Mouse (Mus musculus): Measurements from ENCODE around the gene Irf2. TPM values are rescaled to one million over a fixed set of nuclear protein-coding genes. Genes with fewer than 3 reads are reported as not detected.

The Irf2 gene
- polyA plus RNA-seq, 1 experiment from 2014 or later: 27.0 TPM

- peak; percentile 71 for ATAC-seq (ENCODE audit: low FRiP score, low TSS enrichment)
- no peaks in the 10 kb centered on the region for H3K9me3 ChIP-seq (ENCODE audit: control insufficient read depth, low read length)
- no peak overlapping the region for H3K4me3 ChIP-seq (ENCODE audit: low read depth, low read length)
- no peaks in the 10 kb centered on the region for H3K36me3 ChIP-seq (ENCODE audit: control insufficient read depth, insufficient read depth, low read length)
- H3K9ac ChIP-seq (ENCODE audit: low read length): no peak overlapping the region
- H3K27ac ChIP-seq (replicated peaks): peak overlapping the region; percentile 65
- H3K4me2 ChIP-seq (replicated peaks; ENCODE audit: low read depth): no peak overlapping the region
- no peaks in the 10 kb centered on the region for H3K27me3 ChIP-seq (ENCODE audit: control insufficient read depth, insufficient read depth, low read length)
- WGBS: 79% methylated on average over 5 of the region's 5 CpGs
- TF ChIP-seq EP300 (optimal IDR thresholded peaks at IDR 0.05) (no peak), CTCF (IDR thresholded peaks at IDR 0.05; ENCODE audit: low read depth) (peak; percentile 61)
- DNase-seq (ENCODE audit: low spot score): peak; percentile 41
- no peaks in the 10 kb centered on the region for H3K4me1 ChIP-seq (replicated peaks; ENCODE audit: control insufficient read depth, insufficient read depth)
Measured at GRCm38 (mm10) chr8:46789091-46789881, 49.8 kb downstream of the Irf2 start.

GRCm38 (mm10) chr8:46791664-46792371, 52.3 kb downstream of the Irf2 start:
- H3K27ac ChIP-seq (replicated peaks): peak overlapping the region; percentile 65

DNA sequence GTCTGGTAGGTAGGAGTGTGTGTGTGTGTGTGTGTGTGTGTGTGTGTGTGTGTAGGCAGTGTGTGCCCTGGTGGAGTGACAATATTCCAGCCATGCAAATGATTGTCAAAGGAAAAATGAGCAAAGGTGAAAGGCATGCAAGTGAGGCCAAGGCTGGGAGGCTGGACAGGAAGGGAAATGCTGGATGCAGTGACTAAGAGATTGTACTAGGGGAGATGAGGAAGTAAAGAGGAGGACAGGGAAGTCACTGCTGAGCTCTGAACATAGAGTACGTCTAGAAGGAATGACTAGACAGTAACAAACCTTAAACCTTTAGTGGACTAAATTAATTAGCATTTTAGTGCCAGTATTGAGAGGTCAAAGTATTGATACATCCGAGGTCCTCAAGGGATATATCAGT, 53.1 kb downstream of the Irf2 start:
- Histone ChIP-seq H3K4me3 (ENCODE audit: low read depth, low read length) (no peak overlapping the region), H3K9ac (ENCODE audit: low read length) (no peak overlapping the region), H3K27ac (replicated peaks) (peak overlapping the region; percentile 58), H3K27me3 (ENCODE audit: control insufficient read depth, insufficient read depth, low read length) (no peaks in the 10 kb centered on the region), H3K4me2 (replicated peaks; ENCODE audit: low read depth) (no peak overlapping the region), H3K36me3 (ENCODE audit: control insufficient read depth, insufficient read depth, low read length) (no peaks in the 10 kb centered on the region), H3K4me1 (replicated peaks; ENCODE audit: control insufficient read depth, insufficient read depth) (no peaks in the 10 kb centered on the region), H3K9me3 (ENCODE audit: control insufficient read depth, low read length) (no peaks in the 10 kb centered on the region)
- 64% methylated on average over 2 of the region's 2 CpGs for WGBS
- no peak for TF ChIP-seq EP300 (optimal IDR thresholded peaks at IDR 0.05)
- TF ChIP-seq CTCF (IDR thresholded peaks at IDR 0.05; ENCODE audit: low read depth): no peak
- ATAC-seq (ENCODE audit: low FRiP score, low TSS enrichment): peak; percentile 81
- DNase-seq (ENCODE audit: low spot score): peak; percentile 33

More at GRCm38 (mm10) chr8:46791664-46792371, 52.3 kb downstream of the Irf2 start:
- Histone ChIP-seq H3K4me2 (replicated peaks; ENCODE audit: low read depth) (no peak overlapping the region), H3K4me3 (ENCODE audit: low read depth, low read length) (no peak overlapping the region), H3K27me3 (ENCODE audit: control insufficient read depth, insufficient read depth, low read length) (no peaks in the 10 kb centered on the region), H3K36me3 (ENCODE audit: control insufficient read depth, insufficient read depth, low read length) (no peaks in the 10 kb centered on the region), H3K9me3 (ENCODE audit: control insufficient read depth, low read length) (no peaks in the 10 kb centered on the region), H3K9ac (ENCODE audit: low read length) (no peak overlapping the region), H3K4me1 (replicated peaks; ENCODE audit: control insufficient read depth, insufficient read depth) (no peaks in the 10 kb centered on the region)
- no peak for DNase-seq (ENCODE audit: low spot score)
- TF ChIP-seq CTCF (IDR thresholded peaks at IDR 0.05; ENCODE audit: low read depth) (no peak), EP300 (optimal IDR thresholded peaks at IDR 0.05) (no peak)
- 0 out of 2 replicates have a peak, but pooled peaks have one; percentile 25 for ATAC-seq (ENCODE audit: low FRiP score, low TSS enrichment)
- 76% methylated on average over 5 of the region's 5 CpGs for WGBS

GRCm38 (mm10) chr8:46793248-46793647, 53.7 kb downstream of the Irf2 start:
- no peak overlapping the region for H3K9ac ChIP-seq (ENCODE audit: low read length)
- H3K27ac ChIP-seq (replicated peaks): peak overlapping the region; percentile 58
- TF ChIP-seq EP300 (optimal IDR thresholded peaks at IDR 0.05): no peak
- TF ChIP-seq CTCF (IDR thresholded peaks at IDR 0.05; ENCODE audit: low read depth): no peak
- H3K36me3 ChIP-seq (ENCODE audit: control insufficient read depth, insufficient read depth, low read length): no peaks in the 10 kb centered on the region
- no peaks in the 10 kb centered on the region for H3K4me1 ChIP-seq (replicated peaks; ENCODE audit: control insufficient read depth, insufficient read depth)
- H3K4me2 ChIP-seq (replicated peaks; ENCODE audit: low read depth): no peak overlapping the region
- H3K4me3 ChIP-seq (ENCODE audit: low read depth, low read length): no peak overlapping the region
- H3K9me3 ChIP-seq (ENCODE audit: control insufficient read depth, low read length): no peaks in the 10 kb centered on the region
- WGBS: 91% methylated on average over 14 of the region's 14 CpGs
- ATAC-seq (ENCODE audit: low FRiP score, low TSS enrichment) (no peak), DNase-seq (ENCODE audit: low spot score) (no peak)
- no peaks in the 10 kb centered on the region for H3K27me3 ChIP-seq (ENCODE audit: control insufficient read depth, insufficient read depth, low read length)

GRCm38 (mm10) chr8:46794317-46794716, 54.8 kb downstream of the Irf2 start:
- Histone ChIP-seq H3K4me1 (replicated peaks; ENCODE audit: control insufficient read depth, insufficient read depth) (no peaks in the 10 kb centered on the region), H3K4me2 (replicated peaks; ENCODE audit: low read depth) (no peak overlapping the region), H3K27me3 (ENCODE audit: control insufficient read depth, insufficient read depth, low read length) (no peaks in the 10 kb centered on the region), H3K9me3 (ENCODE audit: control insufficient read depth, low read length) (no peaks in the 10 kb centered on the region), H3K27ac (replicated peaks) (no peak overlapping the region), H3K36me3 (ENCODE audit: control insufficient read depth, insufficient read depth, low read length) (no peaks in the 10 kb centered on the region), H3K9ac (ENCODE audit: low read length) (no peak overlapping the region), H3K4me3 (ENCODE audit: low read depth, low read length) (no peak overlapping the region)
- ATAC-seq (ENCODE audit: low FRiP score, low TSS enrichment) (no peak), DNase-seq (ENCODE audit: low spot score) (no peak)
- 85% methylated on average over 5 of the region's 5 CpGs for WGBS
- TF ChIP-seq EP300 (optimal IDR thresholded peaks at IDR 0.05) (no peak), CTCF (IDR thresholded peaks at IDR 0.05; ENCODE audit: low read depth) (no peak)

- no peaks in the 10 kb centered on the region for H3K9me3 ChIP-seq (ENCODE audit: control insufficient read depth, low read length)
- ATAC-seq (ENCODE audit: low FRiP score, low TSS enrichment) (no peak), DNase-seq (ENCODE audit: low spot score) (no peak)
- TF ChIP-seq CTCF (IDR thresholded peaks at IDR 0.05; ENCODE audit: low read depth) (no peak), EP300 (optimal IDR thresholded peaks at IDR 0.05) (no peak)
- H3K4me1 ChIP-seq (replicated peaks; ENCODE audit: control insufficient read depth, insufficient read depth): peaks cover 5% of the 10 kb centered on the region; the same call in 1 of the 2 replicates
- no peaks in the 10 kb centered on the region for H3K36me3 ChIP-seq (ENCODE audit: control insufficient read depth, insufficient read depth, low read length)
- H3K4me3 ChIP-seq (ENCODE audit: low read depth, low read length): no peak overlapping the region
- 89% methylated on average over 5 of the region's 5 CpGs for WGBS
- no peak overlapping the region for H3K4me2 ChIP-seq (replicated peaks; ENCODE audit: low read depth)
- H3K9ac ChIP-seq (ENCODE audit: low read length): no peak overlapping the region
- no peaks in the 10 kb centered on the region for H3K27me3 ChIP-seq (ENCODE audit: control insufficient read depth, insufficient read depth, low read length)
- H3K27ac ChIP-seq (replicated peaks): 0 out of 2 replicates have a peak overlapping the region, but pooled peaks have one; percentile 31
Measured at GRCm38 (mm10) chr8:46799212-46799611, 59.7 kb downstream of the Irf2 start.
